Mouse (Mus musculus) small intestine, adult 10 weeks (tissue): Measurements from ENCODE around the gene Lekr1. TPM values are rescaled to one million over a fixed set of nuclear protein-coding genes. Genes with fewer than 3 reads are reported as not detected.

ENCODE experiments used
- polyA plus RNA-seq: library from polyadenylated mRNA; stranded (reverse); fragments of 350-450 nt; fragmentation: Illumina TruSeq; extraction: RNeasy Lipid Tissue Mini Kit (QIAGEN cat#74804); gene quantifications from one replicate; pipeline ENCODE4 v1.2.3, GENCODE M21; 2014; ENCODE audit warnings: low replicate concordance

Lekr1 gene
- polyA plus RNA-seq = 9.1 TPM

GRCm38 (mm10) chr3:65665977-65666766 lies at the start of gene Lekr1:
Lekr1 (plus strand) TSS chr3:65666228.

Other genes with a start within 250 kb of the Lekr1 start
- gene Tiparp, start 137.8 kb upstream of the Lekr1 start, polyA plus RNA-seq = 105 TPM